Mouse (Mus musculus): ENCODE measurements around the gene Srsf10. TPM values are rescaled to one million over a fixed set of nuclear protein-coding genes. Genes with fewer than 3 reads are reported as not detected.

Srsf10 gene
- polyA plus RNA-seq (2012; rRNA removed; ENCODE audit: low replicate concordance) = 38.8 and 103 TPM in 2 replicates

DNA sequence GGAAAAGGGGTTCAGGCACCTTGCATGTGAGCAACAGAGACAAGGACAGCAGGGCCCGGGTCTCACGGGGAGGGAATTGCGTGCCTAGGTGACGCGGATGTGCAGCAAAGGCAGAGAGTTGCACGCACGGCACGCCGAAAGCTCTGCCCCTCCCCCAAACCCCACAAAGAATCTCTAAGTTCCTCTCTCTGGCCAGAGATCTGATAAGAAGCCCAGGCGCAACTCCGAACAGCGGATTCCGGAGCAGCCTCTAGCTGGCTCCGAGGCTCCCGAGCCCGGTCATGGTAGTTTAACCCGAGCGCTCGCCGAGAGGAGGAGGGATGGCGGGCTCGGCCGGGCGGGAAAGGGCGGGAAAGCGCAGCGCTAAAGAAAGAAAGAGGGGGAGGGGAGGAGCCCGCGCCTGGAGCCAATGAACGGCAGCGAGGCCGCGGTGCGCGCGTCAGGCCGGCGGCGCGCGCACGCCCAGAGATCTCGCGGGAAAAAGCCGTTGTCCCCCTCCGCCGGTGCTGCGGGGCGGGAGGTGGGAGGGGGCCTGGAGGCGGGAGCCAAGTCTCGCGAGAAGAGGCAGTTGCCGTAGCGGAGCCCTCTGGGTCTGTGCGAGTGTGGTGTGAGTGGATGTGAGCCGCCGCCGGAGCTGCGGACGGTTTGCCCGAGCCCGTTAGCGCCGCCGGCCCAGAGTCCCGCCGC is at the start of gene Srsf10:
TSS of gene Srsf10 (plus strand) at position 212 of the 687 bp plus-strand sequence.

GRCm38 (mm10) chr4:135873526-135874202 is 18.1 kb downstream of the Srsf10 start, which contains the start of gene Pnrc2:
Gene Pnrc2, minus strand, starts transcription at chr4:135873850.

DNA sequence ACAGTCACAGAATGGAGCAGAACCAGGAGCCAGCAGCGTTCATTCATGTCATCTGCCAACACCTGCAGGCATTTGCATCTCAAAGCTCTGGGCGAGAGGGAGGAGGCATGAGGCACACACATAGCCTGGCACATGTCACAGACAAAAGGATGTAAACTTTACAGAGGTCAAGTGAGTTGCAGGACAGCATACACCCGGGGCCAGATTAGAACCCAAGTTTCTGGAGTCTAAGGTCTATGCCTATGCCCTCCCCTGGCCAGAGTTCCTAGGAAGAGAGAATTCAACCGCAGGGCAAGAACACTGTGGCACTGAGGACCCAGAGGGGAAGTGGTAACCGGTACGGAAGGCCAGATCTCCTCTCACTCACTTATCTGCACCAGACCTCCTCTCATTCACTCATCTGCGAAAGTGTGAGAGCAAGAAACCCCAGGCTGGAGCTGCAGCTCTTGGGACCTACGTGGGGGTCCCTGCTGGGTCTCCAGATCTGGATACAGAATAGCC is 39.6 kb downstream of the Srsf10 start, which contains the start of gene Cnr2:
TSS of gene Cnr2 (plus strand) at position 324 of the 501 bp plus-strand sequence.

Other genes starting within 250 kb of the Srsf10 start
- 0.14 and 5.1 TPM in 2 replicates for gene Ifnlr1, start 169.5 kb upstream of the Srsf10 start, polyA plus RNA-seq (2012; rRNA removed; ENCODE audit: low replicate concordance)
- 0.24 and 1.9 TPM in 2 replicates for gene Il22ra1, start 127.6 kb upstream of the Srsf10 start, polyA plus RNA-seq (2012; rRNA removed; ENCODE audit: low replicate concordance)
- gene Myom3, start 96.0 kb upstream of the Srsf10 start, polyA plus RNA-seq (2012; rRNA removed; ENCODE audit: low replicate concordance) = 0.44 and 2.4 TPM in 2 replicates
- gene Pnrc2, start 18.1 kb downstream of the Srsf10 start, polyA plus RNA-seq (2012; rRNA removed; ENCODE audit: low replicate concordance) = 27.5 and 32.9 TPM in 2 replicates
- gene Cnr2, start 39.6 kb downstream of the Srsf10 start, polyA plus RNA-seq (2012; rRNA removed; ENCODE audit: low replicate concordance) = 1.5 and 1.8 TPM in 2 replicates
- gene Fuca1, start 65.0 kb downstream of the Srsf10 start, polyA plus RNA-seq (2012; rRNA removed; ENCODE audit: low replicate concordance) = 78.3 and 121 TPM in 2 replicates
- gene Hmgcl, start 90.7 kb downstream of the Srsf10 start, polyA plus RNA-seq (2012; rRNA removed; ENCODE audit: low replicate concordance) = 60.7 and 66.8 TPM in 2 replicates
- 57.0 and 108 TPM in 2 replicates for gene Gale, start 108.0 kb downstream of the Srsf10 start, polyA plus RNA-seq (2012; rRNA removed; ENCODE audit: low replicate concordance)
- 85.5 and 106 TPM in 2 replicates for gene Lypla2, start 116.9 kb downstream of the Srsf10 start, polyA plus RNA-seq (2012; rRNA removed; ENCODE audit: low replicate concordance)
- gene Pithd1, start 131.5 kb downstream of the Srsf10 start, polyA plus RNA-seq (2012; rRNA removed; ENCODE audit: low replicate concordance) = 29.8 and 33.2 TPM in 2 replicates
- 19.0 and 25.7 TPM in 2 replicates for gene Eloa, start 166.0 kb downstream of the Srsf10 start, polyA plus RNA-seq (2012; rRNA removed; ENCODE audit: low replicate concordance)
- 315 and 453 TPM in 2 replicates for gene Rpl11, start 197.7 kb downstream of the Srsf10 start, polyA plus RNA-seq (2012; rRNA removed; ENCODE audit: low replicate concordance)

Data from subcutaneous adipose tissue, adult 2 months (tissue).